Mouse (Mus musculus) subcutaneous adipose tissue, adult 2 months (tissue): ENCODE data around the gene Exoc8. TPM values are rescaled to one million over a fixed set of nuclear protein-coding genes. Genes with fewer than 3 reads are reported as not detected.

Source experiments
- polyA plus RNA-seq: library from polyadenylated mRNA; depleted of rRNA; stranded (reverse); fragments of >200 nt; gene quantifications from 2 replicates; pipeline ENCODE4 v1.2.3, GENCODE M21; 2012; ENCODE audit warnings: low replicate concordance; rRNA removed

Exoc8 gene
- polyA plus RNA-seq: 13.5 and 14.4 TPM in 2 replicates

DNA sequence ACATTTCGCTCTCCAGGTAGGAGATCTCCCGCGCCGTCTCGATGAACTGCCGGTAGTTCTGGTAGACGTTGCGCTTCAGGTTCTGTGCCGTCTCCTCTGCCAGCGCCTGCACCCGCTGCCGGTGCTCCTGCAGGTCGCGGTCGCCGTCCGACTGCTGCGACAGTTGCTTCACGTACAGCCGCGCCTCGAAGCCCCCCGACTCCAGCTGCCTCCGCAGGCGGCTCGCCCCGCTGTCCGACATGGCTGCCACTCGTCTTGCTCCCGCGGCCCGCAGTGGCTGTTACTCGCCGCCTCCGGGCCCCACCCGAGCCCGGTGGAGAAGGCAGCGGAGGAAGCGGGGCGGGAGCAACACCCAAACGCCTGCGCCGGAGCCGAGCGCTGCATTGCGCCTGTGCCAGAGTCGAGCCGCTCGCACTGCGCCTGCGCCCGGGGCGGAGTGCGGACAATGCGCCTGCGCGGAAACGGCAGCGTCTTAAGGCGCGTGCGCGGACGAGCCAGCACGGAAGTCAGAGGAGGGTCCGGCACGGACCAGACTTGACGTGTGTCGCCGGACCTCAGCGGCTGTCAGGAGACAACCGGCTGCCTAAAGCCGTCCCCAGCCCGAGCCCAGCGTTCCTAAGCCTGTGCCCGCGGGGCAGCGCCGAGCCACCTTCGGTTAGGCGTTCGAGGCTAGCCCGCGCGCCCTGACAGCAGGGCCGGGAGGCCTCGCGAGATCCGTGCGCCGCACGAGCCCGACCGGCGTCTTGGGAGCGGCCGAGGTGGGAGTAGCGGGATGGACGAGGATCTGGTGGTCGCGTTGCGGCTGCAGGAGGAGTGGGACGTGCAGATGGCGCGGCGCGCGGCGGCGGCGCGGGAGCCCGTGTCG lies at the start of gene Exoc8, which contains the start of gene Sprtn:
Gene Exoc8 (minus strand): TSS at position 320 of the 865 bp plus-strand sequence.
Gene Sprtn (plus strand): TSS at position 501 of the 865 bp plus-strand sequence.

DNA sequence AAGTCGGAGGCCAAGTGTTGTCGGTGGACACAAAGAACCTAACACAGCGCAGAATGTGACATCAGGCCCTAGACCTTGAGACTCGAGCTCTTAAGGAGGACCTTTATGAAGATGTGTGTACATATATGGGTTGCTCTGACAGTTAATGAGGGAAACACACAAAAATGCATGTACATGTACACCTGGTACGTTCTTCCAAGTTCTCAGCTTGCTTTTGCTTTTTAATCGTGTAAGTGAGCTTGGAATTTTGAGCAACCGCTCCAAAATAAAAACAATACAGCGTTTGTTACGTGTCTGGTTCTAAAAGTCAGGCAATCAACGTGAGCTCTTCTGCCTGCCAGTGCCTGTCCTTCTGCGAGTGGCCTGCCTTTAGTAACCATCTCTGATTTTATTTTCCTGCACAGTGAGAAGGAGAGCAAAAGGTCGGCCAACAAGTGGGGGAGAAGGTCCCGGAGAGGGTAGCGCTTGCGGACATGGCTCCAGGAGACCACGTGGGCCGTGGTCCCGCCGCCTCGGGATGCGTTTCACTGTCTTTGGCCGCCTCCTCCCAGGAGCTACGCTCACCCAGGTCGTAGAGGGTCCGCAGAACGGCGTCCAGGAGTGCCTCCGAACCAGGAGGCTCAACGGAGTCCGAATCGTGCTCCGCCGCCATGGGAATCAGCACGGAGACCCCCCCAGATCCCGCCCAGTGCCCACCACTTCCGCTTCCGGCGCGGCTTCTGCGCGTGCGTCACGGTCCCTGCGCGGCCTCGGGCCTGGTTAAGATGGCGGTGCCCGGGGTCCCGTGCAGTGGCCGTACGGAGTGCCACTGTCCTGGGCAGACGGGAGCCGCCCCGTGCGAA lies 35.0 kb downstream of the Exoc8 start, which contains the start of the genes Gnpat and 2810004N23Rik:
Gene Gnpat (plus strand): TSS at position 713 of the 842 bp plus-strand sequence.
Gene 2810004N23Rik (minus strand): TSS at position 800 of the 842 bp plus-strand sequence.

Other genes starting within 250 kb of the Exoc8 start
- gene 2310022B05Rik, start 234.3 kb downstream of the Exoc8 start, polyA plus RNA-seq: 35.1 and 82.0 TPM in 2 replicates
- 28.4 and 30.8 TPM in 2 replicates for gene Ttc13, start 175.7 kb downstream of the Exoc8 start, polyA plus RNA-seq
- 14.3 and 28.4 TPM in 2 replicates for gene Arv1, start 175.6 kb downstream of the Exoc8 start, polyA plus RNA-seq
- 1.5 and 5.4 TPM in 2 replicates for gene Fam89a, start 145.9 kb downstream of the Exoc8 start, polyA plus RNA-seq
- gene Trim67, start 104.6 kb downstream of the Exoc8 start, polyA plus RNA-seq: 0.55 and 3.7 TPM in 2 replicates
- gene Gnpat, start 34.7 kb downstream of the Exoc8 start, polyA plus RNA-seq: 122 and 226 TPM in 2 replicates
- 9.6 and 18.4 TPM in 2 replicates for gene 2810004N23Rik, start 34.6 kb downstream of the Exoc8 start, polyA plus RNA-seq
- 14.1 and 20.0 TPM in 2 replicates for gene Sprtn, start 181 bp upstream of the Exoc8 start, polyA plus RNA-seq
- gene Egln1, start 51.6 kb upstream of the Exoc8 start, polyA plus RNA-seq: 39.3 and 47.7 TPM in 2 replicates
- gene Tsnax, start 115.3 kb upstream of the Exoc8 start, polyA plus RNA-seq: 55.8 and 75.4 TPM in 2 replicates
- 1.8 TPM in 2 replicates for gene Disc1, start 156.5 kb upstream of the Exoc8 start, polyA plus RNA-seq